Mouse (Mus musculus): ENCODE data around the gene Ptprr. TPM values are rescaled to one million over a fixed set of nuclear protein-coding genes. Genes with fewer than 3 reads are reported as not detected.

Gene Ptprr
- polyA plus RNA-seq, 1 experiment, result not detected

DNA sequence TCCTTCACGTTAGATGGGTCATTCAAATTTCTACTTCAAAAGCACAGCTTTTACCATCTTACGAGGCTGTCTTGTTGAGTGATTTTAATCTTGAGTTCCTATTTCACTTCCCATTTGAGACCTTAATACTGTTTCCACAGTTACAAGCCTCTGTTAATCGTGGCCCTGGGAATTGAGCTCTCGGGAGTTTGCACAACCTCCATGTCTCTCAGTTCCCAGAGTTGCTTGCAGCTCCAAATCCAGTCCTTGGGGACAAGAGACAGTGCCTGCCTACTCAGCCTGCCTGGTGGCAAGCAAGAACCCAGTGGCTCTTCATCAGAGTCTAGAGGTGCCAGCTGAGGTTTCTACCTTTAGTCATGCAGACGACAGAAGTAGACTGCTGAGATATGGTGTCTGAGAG lies 136.7 kb downstream of the Ptprr start:
- TF ChIP-seq GATA1 (IDR thresholded peaks at IDR 0.05; ENCODE audit: low read length), result no peak

DNA sequence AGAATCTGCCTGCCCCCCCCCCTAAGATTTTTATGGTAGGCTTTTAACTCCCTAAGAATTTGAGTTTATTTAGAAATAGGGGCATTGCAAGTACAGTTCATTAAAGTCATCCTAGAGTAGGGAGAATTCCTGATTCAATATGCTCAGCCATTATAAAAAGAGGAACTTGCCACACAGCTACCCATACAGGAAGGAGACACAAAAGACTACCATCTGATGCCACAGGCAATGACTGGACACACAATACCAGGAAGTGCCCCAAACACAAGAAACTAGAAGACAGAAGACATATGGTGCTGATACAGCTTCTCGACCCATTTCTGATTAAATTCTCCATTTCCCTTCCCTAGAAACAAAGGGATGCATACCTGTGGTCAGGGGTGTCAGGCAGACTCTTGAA lies 138.7 kb downstream of the Ptprr start:
- TF ChIP-seq GATA1 (IDR thresholded peaks at IDR 0.05; ENCODE audit: low read length), result no peak

DNA sequence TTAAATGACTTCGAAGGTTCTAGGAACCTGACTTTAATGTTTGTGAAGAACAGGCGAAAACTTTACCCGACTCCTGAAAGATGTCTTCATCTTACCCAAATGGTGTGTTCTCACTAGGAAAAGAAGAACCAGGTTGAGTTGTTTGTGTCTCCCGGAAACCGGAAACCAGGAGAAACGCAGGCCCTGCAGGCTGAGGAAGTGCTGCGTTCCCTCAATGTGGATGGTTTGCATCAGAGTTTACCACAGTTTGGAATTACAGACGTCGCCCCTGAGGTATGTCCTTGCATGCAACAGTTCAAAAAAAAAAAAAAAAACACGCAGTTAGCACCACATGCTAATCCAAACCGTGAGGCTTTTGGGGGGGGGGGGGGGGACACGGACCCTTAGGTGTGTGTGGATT lies 144.3 kb downstream of the Ptprr start:
- TF ChIP-seq GATA1 (IDR thresholded peaks at IDR 0.05; ENCODE audit: low read length), result no peak

DNA sequence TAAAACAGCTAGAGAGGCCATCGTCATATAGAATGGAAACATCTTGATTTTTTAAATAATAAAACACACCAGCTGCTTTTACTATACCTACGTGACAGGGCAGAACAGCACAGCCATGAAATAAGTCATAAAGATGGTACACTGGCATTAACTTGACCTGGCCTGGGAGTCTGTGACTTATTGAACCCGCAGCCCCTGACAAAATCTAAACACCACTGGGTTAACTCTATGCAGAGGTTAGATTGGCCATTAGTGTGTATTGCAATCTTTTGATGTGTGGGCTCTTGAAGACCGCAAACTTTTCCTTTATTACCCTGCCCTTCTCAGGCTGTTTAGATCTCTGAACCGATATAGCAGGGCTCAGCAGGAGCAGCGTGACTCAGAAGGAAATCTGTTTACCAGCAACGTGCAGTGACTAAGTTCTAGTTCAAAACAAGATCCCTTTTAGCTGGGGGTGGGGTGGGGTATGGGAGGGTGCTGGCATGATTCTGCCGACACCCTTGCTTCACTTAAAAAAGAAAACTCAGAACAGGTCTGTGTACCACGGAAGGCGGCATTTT lies 157.4 kb downstream of the Ptprr start:
- no peak for TF ChIP-seq GATA1 (IDR thresholded peaks at IDR 0.05; ENCODE audit: low read length)

DNA sequence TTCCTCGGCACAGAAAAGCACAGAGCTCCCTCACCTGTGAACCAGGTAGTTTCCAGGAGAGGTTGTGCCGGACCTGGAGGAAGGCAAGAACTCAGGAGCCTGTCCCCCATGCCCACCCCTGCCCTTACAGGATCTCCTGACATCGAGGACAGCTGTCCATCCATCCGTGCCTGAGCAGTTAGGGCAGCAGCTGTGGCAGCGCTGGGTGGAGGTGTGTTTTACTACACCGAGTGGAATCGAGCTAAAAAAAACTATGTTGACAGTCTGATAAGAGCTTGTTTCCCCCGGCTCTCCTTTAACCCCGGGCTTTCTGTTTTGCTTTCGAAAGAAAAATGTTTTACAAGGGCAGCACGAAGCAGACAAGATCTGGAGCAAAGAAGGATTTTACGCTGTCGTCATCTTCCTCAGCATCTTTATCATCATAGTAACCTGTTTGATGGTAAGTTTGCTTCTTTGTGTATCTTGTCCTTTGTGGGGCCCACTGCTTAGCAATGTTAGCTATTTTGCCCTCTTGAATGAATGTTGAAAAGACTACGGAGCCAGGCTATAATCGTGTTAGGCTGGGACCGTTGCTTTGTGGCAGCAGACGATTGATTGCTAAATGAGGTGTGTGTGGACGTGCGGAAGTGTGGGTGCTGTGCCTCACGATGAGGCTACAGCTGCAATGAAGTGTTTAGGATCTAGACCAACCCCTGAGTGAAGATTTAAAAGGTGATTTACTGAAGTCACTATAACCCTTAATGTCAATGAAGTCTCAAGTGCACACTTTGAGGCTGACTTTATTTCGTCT lies 159.6 kb downstream of the Ptprr start:
- no peak for TF ChIP-seq GATA1 (IDR thresholded peaks at IDR 0.05; ENCODE audit: low read length)

DNA sequence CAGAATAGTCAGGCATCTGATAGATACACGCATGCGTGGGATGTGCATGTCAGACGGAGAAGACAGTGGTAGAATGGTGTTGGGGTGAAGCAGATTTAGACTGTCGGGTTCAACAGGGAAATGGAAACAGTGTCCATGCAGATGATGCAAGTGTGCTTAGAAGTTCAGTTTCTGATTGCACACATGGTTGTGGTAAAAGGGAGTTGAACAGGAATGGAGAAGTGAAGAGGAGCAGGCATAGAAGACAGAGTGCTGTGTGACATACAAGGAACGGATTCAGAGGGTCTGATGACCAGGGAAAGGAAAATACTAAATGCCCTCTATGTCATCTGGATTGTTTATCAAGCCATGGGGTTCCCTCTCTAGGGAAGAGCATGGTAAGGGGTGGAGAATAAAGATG lies 163.2 kb downstream of the Ptprr start:
- TF ChIP-seq GATA1 (IDR thresholded peaks at IDR 0.05; ENCODE audit: low read length), result no peak

DNA sequence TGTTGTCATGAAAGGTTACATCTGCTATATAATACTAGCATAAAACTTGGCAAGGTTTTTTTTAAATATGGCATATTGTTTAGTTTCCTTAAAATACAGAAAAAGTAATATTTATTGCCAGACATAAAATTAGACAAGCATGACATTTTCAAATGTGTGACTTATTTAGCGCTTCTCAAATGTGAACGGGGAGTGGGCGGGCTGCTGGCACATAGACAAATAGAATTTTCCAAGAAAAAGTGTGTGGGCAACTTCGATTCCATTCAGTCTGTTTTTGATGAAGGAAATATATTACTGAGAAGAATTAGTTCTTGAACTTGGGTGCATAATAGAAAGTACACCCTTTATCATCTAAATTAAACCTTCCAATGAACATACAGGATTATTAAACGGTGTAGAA lies 164.2 kb downstream of the Ptprr start:
- TF ChIP-seq GATA1 (IDR thresholded peaks at IDR 0.05; ENCODE audit: low read length), result no peak

- no peak for TF ChIP-seq GATA1 (IDR thresholded peaks at IDR 0.05; ENCODE audit: low read length)
These were observed 165.2 kb downstream of the Ptprr start for GRCm38 (mm10) chr10:116183258-116183657.

GRCm38 (mm10) chr10:116191724-116192123 lies 173.7 kb downstream of the Ptprr start:
- TF ChIP-seq GATA1 (IDR thresholded peaks at IDR 0.05; ENCODE audit: low read length), result no peak

GRCm38 (mm10) chr10:116192293-116192692 lies 174.3 kb downstream of the Ptprr start:
- no peak for TF ChIP-seq GATA1 (IDR thresholded peaks at IDR 0.05; ENCODE audit: low read length)

DNA sequence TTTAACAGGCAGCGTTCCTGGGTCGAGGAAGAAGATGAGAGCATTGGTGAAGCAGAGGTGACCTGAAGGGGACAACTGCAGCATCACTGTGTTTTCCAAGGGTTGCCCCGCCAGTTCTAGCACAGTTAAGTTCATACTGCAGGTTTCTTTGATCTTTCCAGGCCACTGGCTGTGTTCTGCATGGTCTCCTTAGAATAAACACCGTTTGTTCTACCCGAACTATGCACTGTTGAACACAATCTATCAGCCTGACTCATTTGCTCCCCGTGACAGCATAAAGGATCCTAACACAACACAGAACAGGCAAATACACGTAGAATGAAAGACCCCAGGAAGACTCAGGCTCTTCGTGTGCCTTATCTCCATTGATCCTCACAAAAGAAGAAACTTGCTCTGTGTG lies 176.4 kb downstream of the Ptprr start:
- no peak for TF ChIP-seq GATA1 (IDR thresholded peaks at IDR 0.05; ENCODE audit: low read length)

GRCm38 (mm10) chr10:116196596-116197415 lies 178.8 kb downstream of the Ptprr start:
- no peak for TF ChIP-seq GATA1 (IDR thresholded peaks at IDR 0.05; ENCODE audit: low read length)

GRCm38 (mm10) chr10:116197416-116197939 lies 179.5 kb downstream of the Ptprr start:
- TF ChIP-seq GATA1 (IDR thresholded peaks at IDR 0.05; ENCODE audit: low read length), result no peak

GRCm38 (mm10) chr10:116199035-116199434 lies 181.0 kb downstream of the Ptprr start:
- no peak for TF ChIP-seq GATA1 (IDR thresholded peaks at IDR 0.05; ENCODE audit: low read length)

DNA sequence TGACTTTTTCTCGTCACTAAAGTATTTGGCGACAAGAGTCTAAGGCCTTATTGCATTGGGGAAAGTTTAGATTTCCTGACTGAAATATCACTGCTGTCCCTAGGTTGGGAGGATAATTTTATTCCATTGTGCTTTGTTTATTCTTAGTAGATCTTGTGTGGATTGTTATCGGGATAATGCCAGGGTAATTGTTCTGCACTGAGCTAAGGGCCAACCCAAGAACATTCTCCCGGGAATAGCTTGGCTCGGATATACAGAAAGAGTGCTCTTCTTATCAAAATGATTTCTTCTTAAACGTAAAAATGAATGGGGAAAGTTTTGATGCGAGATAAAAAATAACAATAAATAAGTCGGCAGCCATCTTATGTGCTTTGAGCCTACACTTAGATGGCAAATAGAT lies 183.5 kb downstream of the Ptprr start:
- no peak for TF ChIP-seq GATA1 (IDR thresholded peaks at IDR 0.05; ENCODE audit: low read length)
